In genomic region chr11:60303497-60303896, GRCm38 (mm10) we compare ENCODE assay signal across 20 mouse cellular contexts. TPM values are rescaled to one million over a fixed set of nuclear protein-coding genes. Genes with fewer than 3 reads are reported as not detected.
DNase-seq lines count a peak whose midpoint lies in the region; ATAC-seq lines count a peak whose summit lies in the region.
"Had no signal": no experiment of that assay in that cellular context is flagged by ENCODE, and none has a peak within 500 bp of the region (broad histone marks: within the 10 kb centered on the region; RNA-seq: fewer than 3 reads in every experiment).

No protein-coding gene starts in this region.

- no peaks in the 10 kb centered on the region for H3K27me3 ChIP-seq in intestine, embryonic 15.5 days (replicated peaks)
- no peaks in the 10 kb centered on the region for H3K27me3 ChIP-seq in intestine, embryonic 16.5 days (replicated peaks; ENCODE audit: control insufficient read depth, insufficient read depth, low read length)
- no peaks in the 10 kb centered on the region for H3K27me3 ChIP-seq in neural tube, embryonic 11.5 days (ENCODE audit: control insufficient read depth, insufficient read depth, low read length)
- H3K27me3 ChIP-seq in hindbrain, embryonic 16.5 days (replicated peaks; ENCODE audit: control insufficient read depth, insufficient read depth, low read length), result no peaks in the 10 kb centered on the region
- H3K27me3 ChIP-seq: limb, embryonic 12.5 days; lung, embryonic 15.5 days; neural tube, embryonic 12.5 days had no signal

- peaks cover 23% of the 10 kb centered on the region for H3K4me1 ChIP-seq in intestine, embryonic 15.5 days (replicated peaks)
- peaks cover 56% of the 10 kb centered on the region for H3K4me1 ChIP-seq in intestine, embryonic 16.5 days (ENCODE audit: control insufficient read depth, insufficient read depth, low read length)
- peaks cover 10% of the 10 kb centered on the region; the same call in 1 of the 2 replicates for H3K4me1 ChIP-seq in neural tube, embryonic 11.5 days (ENCODE audit: control insufficient read depth, insufficient read depth, low read length)
- H3K4me1 ChIP-seq in hindbrain, embryonic 16.5 days (ENCODE audit: control insufficient read depth, insufficient read depth, low read depth, low read length), result peaks cover 33% of the 10 kb centered on the region

- H3K36me3 ChIP-seq in intestine, embryonic 15.5 days, result no peaks in the 10 kb centered on the region
- H3K36me3 ChIP-seq in intestine, embryonic 16.5 days (ENCODE audit: control insufficient read depth, insufficient read depth, low read length), result no peaks in the 10 kb centered on the region
- no peaks in the 10 kb centered on the region for H3K36me3 ChIP-seq in neural tube, embryonic 11.5 days (ENCODE audit: control insufficient read depth, insufficient read depth, low read length)
- H3K36me3 ChIP-seq in hindbrain, embryonic 16.5 days (ENCODE audit: control insufficient read depth, insufficient read depth, low read length), result no peaks in the 10 kb centered on the region
- H3K36me3 ChIP-seq: lung, embryonic 15.5 days; neural tube, embryonic 12.5 days had no signal

- H3K9me3 ChIP-seq in intestine, embryonic 15.5 days, result no peaks in the 10 kb centered on the region
- H3K9me3 ChIP-seq in intestine, embryonic 16.5 days (ENCODE audit: control insufficient read depth, low read length), result no peaks in the 10 kb centered on the region
- no peaks in the 10 kb centered on the region for H3K9me3 ChIP-seq in neural tube, embryonic 11.5 days (ENCODE audit: control insufficient read depth, low read length)
- H3K9me3 ChIP-seq in hindbrain, embryonic 16.5 days (ENCODE audit: control insufficient read depth, low read length), result no peaks in the 10 kb centered on the region
- H3K9me3 ChIP-seq: limb, embryonic 12.5 days; lung, embryonic 15.5 days; neural tube, embryonic 12.5 days had no signal

- 0 out of 2 replicates have a peak overlapping the region, but pooled peaks have one; percentile 77 for H3K27ac ChIP-seq in intestine, embryonic 15.5 days
- no peak overlapping the region for H3K27ac ChIP-seq in intestine, embryonic 16.5 days (ENCODE audit: low read length)
- no peak overlapping the region for H3K27ac ChIP-seq in neural tube, embryonic 11.5 days (ENCODE audit: low read depth, low read length)
- H3K27ac ChIP-seq in hindbrain, embryonic 16.5 days (ENCODE audit: low read depth, low read length), result no peak overlapping the region; the same call in 1 of the 2 replicates
- H3K27ac ChIP-seq: liver, embryonic 14.5 days; macrophage; neural tube, embryonic 12.5 days had no signal

- DNase-seq in neural tube, embryonic 11.5 days (ENCODE audit: low spot score), result peak; percentile 8
- DNase-seq in neural tube, embryonic 10.5 days (ENCODE audit: extremely low spot score, low spot score), result no peak
- DNase-seq in spleen, postnatal 14 days (ENCODE audit: low spot score in 2 of 2), result no peak
- DNase-seq in kidney, postnatal 36 days, result no peak
- DNase-seq: adrenal gland, adult 8-10 months; cerebellum, adult 9-11 months; heart, postnatal 10 days; kidney, adult 8-10 months; kidney, postnatal 14 days; layer of hippocampus, adult 9-11 months; right cerebral cortex, postnatal 14 days had no signal

- no peak overlapping the region for H3K4me3 ChIP-seq in intestine, embryonic 15.5 days (replicated peaks)
- H3K4me3 ChIP-seq in intestine, embryonic 16.5 days (ENCODE audit: low read length), result no peak overlapping the region
- H3K4me3 ChIP-seq in neural tube, embryonic 11.5 days (ENCODE audit: low read depth, low read length), result no peak overlapping the region
- H3K4me3 ChIP-seq in hindbrain, embryonic 16.5 days (ENCODE audit: low read length), result no peak overlapping the region
- H3K4me3 ChIP-seq: limb, embryonic 12.5 days; lung, embryonic 15.5 days; neural tube, embryonic 12.5 days had no signal

- no peak overlapping the region for H3K9ac ChIP-seq in intestine, embryonic 15.5 days
- no peak overlapping the region for H3K9ac ChIP-seq in intestine, embryonic 16.5 days (ENCODE audit: low read depth, low read length)
- no peak overlapping the region for H3K9ac ChIP-seq in neural tube, embryonic 11.5 days (ENCODE audit: low read length)
- H3K9ac ChIP-seq in hindbrain, embryonic 16.5 days (ENCODE audit: low read depth, low read length), result no peak overlapping the region
- H3K9ac ChIP-seq: limb, embryonic 12.5 days; liver, embryonic 14.5 days; lung, embryonic 15.5 days; neural tube, embryonic 12.5 days had no signal

- WGBS in intestine, embryonic 15.5 days, result 71% methylated on average over 2 of the region's 2 CpGs
- 71% methylated on average over 2 of the region's 2 CpGs for WGBS in intestine, embryonic 16.5 days
- WGBS in neural tube, embryonic 11.5 days, result 79% methylated on average over 2 of the region's 2 CpGs
- WGBS in hindbrain, embryonic 16.5 days, result 56% methylated on average over 2 of the region's 2 CpGs

- ATAC-seq in intestine, embryonic 15.5 days, result no peak
- no peak for ATAC-seq in intestine, embryonic 16.5 days
- ATAC-seq in neural tube, embryonic 11.5 days (ENCODE audit: insufficient read depth, low FRiP score, low TSS enrichment), result no peak
- peak; percentile 68; the same call in 1 of the 2 replicates for ATAC-seq in hindbrain, embryonic 16.5 days

- H3K4me2 ChIP-seq in intestine, embryonic 15.5 days (replicated peaks), result no peak overlapping the region
- no peak overlapping the region for H3K4me2 ChIP-seq in intestine, embryonic 16.5 days (ENCODE audit: low read depth, low read length)
- no peak overlapping the region for H3K4me2 ChIP-seq in neural tube, embryonic 11.5 days (ENCODE audit: low read depth)
- no peak overlapping the region for H3K4me2 ChIP-seq in hindbrain, embryonic 16.5 days (ENCODE audit: low read length)
- H3K4me2 ChIP-seq: heart, embryonic 11.5 days; limb, embryonic 12.5 days; lung, embryonic 15.5 days; neural tube, embryonic 12.5 days had no signal

RNA-seq across cellular contexts. Expression of gene Tom1l2, which starts 49.2 kb away (rescaled TPM):
- polyA plus RNA-seq in intestine, embryonic 15.5 days (2015; fragmentation: Nextera tagmentation; extraction: Ambion mirVana), result 22.3 and 27.1 TPM in 2 replicates
- polyA plus RNA-seq in intestine, embryonic 16.5 days (2015; fragmentation: Nextera tagmentation; extraction: Ambion mirVana), result 29.6 and 33.8 TPM in 2 replicates
- 19.1 and 21.2 TPM in 2 replicates for polyA plus RNA-seq in neural tube, embryonic 11.5 days (2014; fragmentation: Nextera tagmentation; extraction: Ambion mirVana)
- polyA plus RNA-seq in hindbrain, embryonic 16.5 days (2015; fragmentation: Nextera tagmentation; extraction: Ambion mirVana), result 69.2 and 79.3 TPM in 2 replicates

RNA-seq across cellular contexts. Expression of gene Drc3, which starts 49.6 kb away (rescaled TPM):
- 1.9 and 2.1 TPM in 2 replicates for polyA plus RNA-seq in intestine, embryonic 15.5 days (2015; fragmentation: Nextera tagmentation; extraction: Ambion mirVana)
- 1.9 and 2.2 TPM in 2 replicates for polyA plus RNA-seq in intestine, embryonic 16.5 days (2015; fragmentation: Nextera tagmentation; extraction: Ambion mirVana)
- 0.69 and 1.4 TPM in 2 replicates for polyA plus RNA-seq in neural tube, embryonic 11.5 days (2014; fragmentation: Nextera tagmentation; extraction: Ambion mirVana)
- 6.0 and 7.8 TPM in 2 replicates for polyA plus RNA-seq in hindbrain, embryonic 16.5 days (2015; fragmentation: Nextera tagmentation; extraction: Ambion mirVana)
- polyA plus RNA-seq: macrophage had no signal
